Mouse (Mus musculus): ENCODE results near the gene Batf. TPM values are rescaled to one million over a fixed set of nuclear protein-coding genes. Genes with fewer than 3 reads are reported as not detected.
A peak's percentile ranks its signal among the peaks of the same experiment; 100 is the strongest.

Batf gene
- 2.5 and 3.7 TPM in 2 replicates for polyA plus RNA-seq (2014; fragmentation: Nextera tagmentation; extraction: Ambion mirVana)

GRCm38 (mm10) chr12:85686466-85687216 is at the start of gene Batf:
Batf (plus strand) TSS chr12:85686669.
- H3K4me2 ChIP-seq (ENCODE audit: low read depth, low read length) = peak within 1 kb of the TSS; percentile 35
- no peak within 1 kb of the TSS for H3K27ac ChIP-seq (replicated peaks; ENCODE audit: low read depth, low read length)
- DNase-seq (ENCODE audit: low spot score) = peak; percentile 25
- 0 out of 2 replicates have a peak, but pooled peaks have one; percentile 14 for ATAC-seq (replicated peaks; ENCODE audit: insufficient number of reproducible peaks, low FRiP score, low TSS enrichment, low read depth)
- peak within 1 kb of the TSS; percentile 37 for H3K9ac ChIP-seq (replicated peaks; ENCODE audit: low read length)
- peak within 1 kb of the TSS; percentile 7; the same call in 1 of the 2 replicates for H3K4me3 ChIP-seq (ENCODE audit: low read depth, low read length)
- no peaks in the 10 kb centered on the region for H3K36me3 ChIP-seq (replicated peaks; ENCODE audit: control insufficient read depth, insufficient read depth, low read depth, low read length)
- H3K27me3 ChIP-seq (ENCODE audit: control insufficient read depth, insufficient read depth, low read length) = no peaks in the 10 kb centered on the region
- H3K4me1 ChIP-seq (ENCODE audit: control insufficient read depth, insufficient read depth, low read length) = no peaks in the 10 kb centered on the region
- no peaks in the 10 kb centered on the region for H3K9me3 ChIP-seq (replicated peaks; ENCODE audit: control insufficient read depth, low read length)
- 25% methylated on average over 21 of the region's 22 CpGs for WGBS

GRCm38 (mm10) chr12:85637932-85638331 is 48.5 kb upstream of the Batf start:
- Histone ChIP-seq H3K9ac (replicated peaks; ENCODE audit: low read length) (no peak overlapping the region), H3K4me1 (ENCODE audit: control insufficient read depth, insufficient read depth, low read length) (no peaks in the 10 kb centered on the region; the same call in 1 of the 2 replicates), H3K27me3 (ENCODE audit: control insufficient read depth, insufficient read depth, low read length) (no peaks in the 10 kb centered on the region), H3K4me2 (ENCODE audit: low read depth, low read length) (no peak overlapping the region), H3K36me3 (replicated peaks; ENCODE audit: control insufficient read depth, insufficient read depth, low read depth, low read length) (no peaks in the 10 kb centered on the region), H3K9me3 (replicated peaks; ENCODE audit: control insufficient read depth, low read length) (no peaks in the 10 kb centered on the region), H3K4me3 (ENCODE audit: low read depth, low read length) (no peak overlapping the region), H3K27ac (replicated peaks; ENCODE audit: low read depth, low read length) (no peak overlapping the region)
- 61% methylated on average over 9 of the region's 9 CpGs for WGBS
- ATAC-seq (replicated peaks; ENCODE audit: insufficient number of reproducible peaks, low FRiP score, low TSS enrichment, low read depth) (no peak), DNase-seq (ENCODE audit: low spot score) (no peak)

- Histone ChIP-seq H3K27ac (replicated peaks; ENCODE audit: low read depth, low read length) (no peak overlapping the region), H3K27me3 (ENCODE audit: control insufficient read depth, insufficient read depth, low read length) (no peaks in the 10 kb centered on the region), H3K36me3 (replicated peaks; ENCODE audit: control insufficient read depth, insufficient read depth, low read depth, low read length) (no peaks in the 10 kb centered on the region), H3K9ac (replicated peaks; ENCODE audit: low read length) (no peak overlapping the region), H3K9me3 (replicated peaks; ENCODE audit: control insufficient read depth, low read length) (no peaks in the 10 kb centered on the region), H3K4me2 (ENCODE audit: low read depth, low read length) (no peak overlapping the region), H3K4me1 (ENCODE audit: control insufficient read depth, insufficient read depth, low read length) (no peaks in the 10 kb centered on the region; the same call in 1 of the 2 replicates), H3K4me3 (ENCODE audit: low read depth, low read length) (no peak overlapping the region)
- 77% methylated on average over 20 of the region's 20 CpGs for WGBS
- no peak; the same call in 1 of the 2 replicates for ATAC-seq (replicated peaks; ENCODE audit: insufficient number of reproducible peaks, low FRiP score, low TSS enrichment, low read depth)
- no peak for DNase-seq (ENCODE audit: low spot score)
Observed at GRCm38 (mm10) chr12:85638541-85639325, 47.7 kb upstream of the Batf start.

GRCm38 (mm10) chr12:85639326-85640008 is 47.0 kb upstream of the Batf start:
- ATAC-seq (replicated peaks; ENCODE audit: insufficient number of reproducible peaks, low FRiP score, low TSS enrichment, low read depth) (no peak), DNase-seq (ENCODE audit: low spot score) (no peak)
- H3K4me2 ChIP-seq (ENCODE audit: low read depth, low read length) = no peak overlapping the region
- H3K27ac ChIP-seq (replicated peaks; ENCODE audit: low read depth, low read length) = no peak overlapping the region
- no peaks in the 10 kb centered on the region for H3K36me3 ChIP-seq (replicated peaks; ENCODE audit: control insufficient read depth, insufficient read depth, low read depth, low read length)
- H3K4me1 ChIP-seq (ENCODE audit: control insufficient read depth, insufficient read depth, low read length) = no peaks in the 10 kb centered on the region; the same call in 1 of the 2 replicates
- H3K27me3 ChIP-seq (ENCODE audit: control insufficient read depth, insufficient read depth, low read length) = no peaks in the 10 kb centered on the region
- H3K9ac ChIP-seq (replicated peaks; ENCODE audit: low read length) = no peak overlapping the region
- 87% methylated on average over 12 of the region's 12 CpGs for WGBS
- H3K4me3 ChIP-seq (ENCODE audit: low read depth, low read length) = no peak overlapping the region
- H3K9me3 ChIP-seq (replicated peaks; ENCODE audit: control insufficient read depth, low read length) = no peaks in the 10 kb centered on the region

- Histone ChIP-seq H3K9ac (replicated peaks; ENCODE audit: low read length) (no peak overlapping the region), H3K36me3 (replicated peaks; ENCODE audit: control insufficient read depth, insufficient read depth, low read depth, low read length) (no peaks in the 10 kb centered on the region), H3K4me2 (ENCODE audit: low read depth, low read length) (no peak overlapping the region), H3K9me3 (replicated peaks; ENCODE audit: control insufficient read depth, low read length) (no peaks in the 10 kb centered on the region), H3K27ac (replicated peaks; ENCODE audit: low read depth, low read length) (no peak overlapping the region), H3K4me1 (ENCODE audit: control insufficient read depth, insufficient read depth, low read length) (no peaks in the 10 kb centered on the region; the same call in 1 of the 2 replicates), H3K27me3 (ENCODE audit: control insufficient read depth, insufficient read depth, low read length) (no peaks in the 10 kb centered on the region), H3K4me3 (ENCODE audit: low read depth, low read length) (no peak overlapping the region)
- ATAC-seq (replicated peaks; ENCODE audit: insufficient number of reproducible peaks, low FRiP score, low TSS enrichment, low read depth) = no peak
- DNase-seq (ENCODE audit: low spot score) = no peak
- 79% methylated on average over 10 of the region's 10 CpGs for WGBS
Observed at GRCm38 (mm10) chr12:85640852-85641563, 45.5 kb upstream of the Batf start.

- no peak for DNase-seq (ENCODE audit: low spot score)
- ATAC-seq (replicated peaks; ENCODE audit: insufficient number of reproducible peaks, low FRiP score, low TSS enrichment, low read depth) = no peak
- no peaks in the 10 kb centered on the region for H3K9me3 ChIP-seq (replicated peaks; ENCODE audit: control insufficient read depth, low read length)
- no peaks in the 10 kb centered on the region; the same call in 1 of the 2 replicates for H3K4me1 ChIP-seq (ENCODE audit: control insufficient read depth, insufficient read depth, low read length)
- no peak overlapping the region for H3K4me3 ChIP-seq (ENCODE audit: low read depth, low read length)
- WGBS = 48% methylated on average over 4 of the region's 4 CpGs
- no peak overlapping the region for H3K27ac ChIP-seq (replicated peaks; ENCODE audit: low read depth, low read length)
- peak overlapping the region; percentile 22; the same call in 1 of the 2 replicates for H3K9ac ChIP-seq (replicated peaks; ENCODE audit: low read length)
- no peaks in the 10 kb centered on the region for H3K27me3 ChIP-seq (ENCODE audit: control insufficient read depth, insufficient read depth, low read length)
- H3K4me2 ChIP-seq (ENCODE audit: low read depth, low read length) = no peak overlapping the region
- no peaks in the 10 kb centered on the region for H3K36me3 ChIP-seq (replicated peaks; ENCODE audit: control insufficient read depth, insufficient read depth, low read depth, low read length)
Observed at GRCm38 (mm10) chr12:85641564-85641931, 44.9 kb upstream of the Batf start.

- Histone ChIP-seq H3K36me3 (replicated peaks; ENCODE audit: control insufficient read depth, insufficient read depth, low read depth, low read length) (no peaks in the 10 kb centered on the region), H3K9ac (replicated peaks; ENCODE audit: low read length) (no peak overlapping the region), H3K4me2 (ENCODE audit: low read depth, low read length) (no peak overlapping the region), H3K9me3 (replicated peaks; ENCODE audit: control insufficient read depth, low read length) (no peaks in the 10 kb centered on the region), H3K4me3 (ENCODE audit: low read depth, low read length) (no peak overlapping the region), H3K4me1 (ENCODE audit: control insufficient read depth, insufficient read depth, low read length) (no peaks in the 10 kb centered on the region; the same call in 1 of the 2 replicates), H3K27ac (replicated peaks; ENCODE audit: low read depth, low read length) (no peak overlapping the region), H3K27me3 (ENCODE audit: control insufficient read depth, insufficient read depth, low read length) (no peaks in the 10 kb centered on the region)
- DNase-seq (ENCODE audit: low spot score) = no peak
- 68% methylated on average over 5 of the region's 5 CpGs for WGBS
- no peak for ATAC-seq (replicated peaks; ENCODE audit: insufficient number of reproducible peaks, low FRiP score, low TSS enrichment, low read depth)
Observed at GRCm38 (mm10) chr12:85643735-85644134, 42.7 kb upstream of the Batf start.

Data from embryonic facial prominence, embryonic 11.5 days (tissue).